Mouse (Mus musculus) ovary, postnatal 14 days (tissue): Measurements from ENCODE around the gene Samd4.

ENCODE experiments used
- DNase-seq: peaks from one replicate; pipeline ENCODE4 v3.0.0; 2022; ENCODE audit warnings: low spot score

Samd4 gene

GRCm38 (mm10) chr14:47074045-47074666 lies 191.5 kb downstream of the Samd4 start:
- no peak for DNase-seq

- DNase-seq, result no peak
These were observed 192.5 kb downstream of the Samd4 start for GRCm38 (mm10) chr14:47075010-47075677.

DNA sequence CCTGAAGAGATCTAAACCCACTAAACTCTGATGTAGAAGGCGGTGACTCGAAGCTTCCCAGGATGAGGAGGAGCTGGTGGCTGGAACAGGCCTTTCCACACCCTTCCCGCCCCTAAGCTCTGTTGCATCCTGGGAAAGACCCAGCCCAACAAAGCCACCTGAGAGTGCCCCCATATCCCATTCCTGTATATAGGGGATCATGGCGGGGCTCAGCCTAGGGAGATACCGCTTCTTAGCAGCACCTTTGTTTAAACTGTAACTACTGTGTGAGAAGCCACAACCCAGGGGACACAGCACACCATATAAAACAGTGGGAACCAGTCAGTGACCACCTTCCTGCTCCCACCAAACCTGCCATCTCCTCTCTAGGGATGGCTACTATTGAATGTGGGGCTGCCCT lies 193.2 kb downstream of the Samd4 start:
- no peak for DNase-seq

DNA sequence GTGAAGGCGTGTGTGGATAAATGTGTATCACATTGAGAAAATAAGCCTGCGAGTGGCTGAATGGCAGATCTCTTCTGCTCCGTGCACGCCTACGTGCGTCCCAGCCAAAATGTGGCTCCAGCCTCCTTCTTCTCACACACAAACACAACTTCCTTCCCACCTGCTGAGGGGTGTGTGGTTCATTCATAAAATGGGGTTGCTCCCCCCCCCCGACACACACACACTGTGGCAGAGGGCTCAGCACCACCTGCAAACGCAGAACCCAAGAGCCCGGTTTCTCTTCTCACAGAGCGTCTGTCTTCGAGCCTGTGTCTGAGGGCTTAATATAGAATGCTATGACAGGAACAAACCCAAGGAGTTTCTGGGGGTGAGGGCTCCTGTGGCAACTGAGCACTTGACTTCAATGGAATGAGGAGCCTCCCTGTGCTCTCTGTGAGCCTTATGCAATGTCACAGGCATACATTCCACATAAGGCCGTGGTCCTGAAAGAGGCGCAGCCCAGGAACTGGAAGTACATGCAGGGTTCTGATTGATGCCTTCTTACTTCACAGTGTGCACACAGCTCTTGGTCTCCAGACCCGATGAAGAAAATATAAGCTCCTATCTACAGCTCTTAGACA lies 194.4 kb downstream of the Samd4 start:
- no peak for DNase-seq

GRCm38 (mm10) chr14:47077576-47077970 lies 194.9 kb downstream of the Samd4 start:
- DNase-seq, result no peak

DNA sequence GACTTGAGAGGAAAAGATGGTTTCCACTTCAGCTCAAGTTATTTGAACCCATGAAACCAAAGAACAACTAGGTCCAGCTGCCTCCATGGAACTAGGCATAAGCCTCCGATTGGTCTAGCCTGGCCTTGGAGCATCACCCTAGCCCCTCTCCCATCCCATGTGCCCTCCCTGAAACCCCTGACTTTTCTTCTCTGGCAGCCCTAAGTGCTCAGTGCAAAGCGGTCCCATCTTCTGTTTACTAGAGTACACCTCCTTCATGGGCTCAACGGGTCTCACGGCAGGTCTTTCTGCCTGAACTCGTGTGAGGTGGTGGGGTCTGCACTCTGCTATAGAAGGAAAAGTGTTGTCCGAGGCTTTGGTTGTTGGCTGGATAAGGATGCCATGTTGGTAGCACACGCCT lies 197.3 kb downstream of the Samd4 start:
- DNase-seq, result no peak

DNA sequence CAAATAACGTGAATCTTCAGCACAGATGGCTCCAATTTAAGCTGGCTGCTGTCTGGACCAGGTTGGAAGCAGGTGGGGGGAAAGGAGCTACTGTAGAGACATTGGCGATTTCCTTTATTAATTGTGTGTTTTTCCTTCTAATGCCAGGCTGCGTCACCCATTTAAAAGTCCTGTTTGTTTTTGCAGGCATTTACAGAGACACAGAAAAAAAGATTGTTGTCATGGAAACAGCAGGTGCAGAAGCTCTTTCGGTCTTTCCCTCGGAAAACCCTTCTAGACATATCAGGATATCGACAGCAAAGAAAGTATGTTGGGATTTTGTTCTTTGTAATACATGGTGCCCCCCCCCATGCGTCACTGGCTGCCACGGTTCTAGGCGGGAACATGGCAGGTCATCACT lies 200.7 kb downstream of the Samd4 start:
- DNase-seq, result no peak

- DNase-seq, result no peak
These were observed 201.2 kb downstream of the Samd4 start for GRCm38 (mm10) chr14:47083838-47084237.

DNA sequence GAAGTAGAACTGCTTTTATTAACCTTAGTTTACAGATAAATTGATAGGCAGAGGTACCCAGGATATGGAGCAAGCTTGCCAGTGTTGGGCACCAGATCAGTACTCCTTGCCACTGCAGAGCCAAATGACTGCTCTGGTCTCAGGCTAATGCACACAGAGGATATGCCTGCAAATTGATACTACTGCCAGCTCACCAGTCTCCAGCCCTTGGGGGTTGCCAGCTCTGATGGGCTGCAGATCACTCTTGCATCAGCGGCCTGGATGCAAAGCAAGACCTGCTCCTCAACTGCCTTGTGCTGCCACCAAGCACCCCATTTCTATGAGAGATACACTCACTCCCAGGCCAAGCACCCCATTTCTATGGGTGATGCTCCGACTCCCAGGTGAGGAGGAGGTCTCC lies 202.0 kb downstream of the Samd4 start:
- DNase-seq, result no peak

GRCm38 (mm10) chr14:47086123-47086522 lies 203.5 kb downstream of the Samd4 start:
- DNase-seq, result no peak

DNA sequence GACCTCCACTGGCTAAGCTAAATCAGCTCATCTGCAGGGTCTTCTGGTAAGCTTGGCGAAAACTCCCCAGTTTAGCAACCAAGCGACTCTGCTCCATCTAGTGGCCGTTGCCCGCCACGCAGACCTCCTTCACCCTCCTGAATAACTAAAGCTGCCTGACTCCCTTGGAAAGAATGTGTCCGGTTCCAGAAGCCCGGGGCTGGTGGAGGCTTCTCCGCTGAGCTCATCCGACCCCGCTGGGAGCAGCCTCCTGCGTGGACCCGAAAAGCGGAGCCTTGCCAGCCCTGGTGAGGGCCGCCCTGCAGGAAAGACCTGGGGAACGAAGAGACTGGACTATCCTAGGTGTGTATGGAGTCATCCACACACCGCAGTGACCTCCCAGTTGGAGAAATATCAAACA lies 204.1 kb downstream of the Samd4 start:
- peak; percentile 36 for DNase-seq

DNA sequence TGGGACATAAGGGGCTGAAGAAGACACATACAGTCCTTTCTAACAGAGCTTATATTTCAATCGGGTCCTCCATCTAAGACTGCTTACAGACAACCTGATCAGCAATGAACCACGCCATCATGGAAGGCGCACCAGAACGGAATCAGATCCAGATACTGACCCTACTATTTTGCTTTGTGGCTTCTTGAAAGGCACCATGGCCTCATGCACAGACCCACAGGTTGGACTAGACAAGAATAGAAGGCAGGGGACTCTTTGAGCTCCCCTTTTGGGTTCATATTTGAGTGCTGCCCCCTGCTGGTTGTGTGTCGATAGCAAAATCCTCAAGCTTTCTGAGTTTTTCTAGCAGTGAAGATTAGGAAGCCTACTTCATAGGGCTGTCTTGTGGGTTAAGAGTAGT lies 204.5 kb downstream of the Samd4 start:
- DNase-seq, result peak; percentile 75

DNA sequence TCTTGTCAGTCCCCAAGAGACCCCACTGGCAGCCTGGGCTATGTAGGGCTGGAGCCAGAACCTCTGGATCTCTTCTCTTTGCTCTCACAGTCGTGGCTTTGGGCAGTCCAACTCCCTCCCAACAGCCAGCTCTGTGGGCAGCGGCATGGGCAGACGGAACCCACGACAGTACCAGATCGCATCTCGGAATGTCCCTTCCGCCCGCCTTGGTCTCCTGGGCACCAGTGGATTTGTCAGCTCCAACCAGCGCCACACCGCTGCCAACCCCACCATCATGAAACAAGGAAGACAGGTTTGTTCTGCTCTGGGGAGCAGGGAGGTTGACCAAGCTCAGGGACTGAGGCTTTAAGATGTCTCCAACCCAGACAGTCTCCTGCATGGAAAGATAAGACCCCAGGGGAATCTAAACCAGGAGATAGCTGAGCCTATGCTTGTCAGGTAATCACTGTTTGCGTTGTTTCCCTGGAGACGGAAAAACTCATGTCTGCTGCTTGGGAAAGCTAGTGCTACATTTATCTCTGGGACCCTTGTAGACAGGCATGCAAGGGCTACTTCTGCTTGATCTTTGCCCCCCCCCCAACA lies 205.1 kb downstream of the Samd4 start:
- no peak for DNase-seq

DNA sequence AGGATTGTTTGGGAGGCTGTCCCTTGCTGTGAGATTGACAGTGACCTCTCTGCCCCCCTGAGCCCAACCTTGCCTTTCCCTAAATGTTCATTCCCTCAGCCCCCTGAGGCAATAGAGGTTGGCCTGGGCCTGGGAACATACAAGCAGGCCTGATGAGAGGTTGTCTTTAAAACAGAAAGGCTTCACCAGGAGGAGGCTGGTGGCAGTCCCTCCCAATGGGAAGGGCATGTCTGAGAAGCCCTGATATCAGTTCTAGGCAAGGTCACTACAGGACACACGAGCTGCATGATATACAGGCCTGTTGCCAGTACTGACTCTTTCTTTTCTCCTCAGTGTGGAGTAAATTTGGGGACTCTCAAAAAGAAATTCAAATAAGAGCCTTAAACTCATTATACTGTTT lies 205.7 kb downstream of the Samd4 start:
- no peak for DNase-seq

DNA sequence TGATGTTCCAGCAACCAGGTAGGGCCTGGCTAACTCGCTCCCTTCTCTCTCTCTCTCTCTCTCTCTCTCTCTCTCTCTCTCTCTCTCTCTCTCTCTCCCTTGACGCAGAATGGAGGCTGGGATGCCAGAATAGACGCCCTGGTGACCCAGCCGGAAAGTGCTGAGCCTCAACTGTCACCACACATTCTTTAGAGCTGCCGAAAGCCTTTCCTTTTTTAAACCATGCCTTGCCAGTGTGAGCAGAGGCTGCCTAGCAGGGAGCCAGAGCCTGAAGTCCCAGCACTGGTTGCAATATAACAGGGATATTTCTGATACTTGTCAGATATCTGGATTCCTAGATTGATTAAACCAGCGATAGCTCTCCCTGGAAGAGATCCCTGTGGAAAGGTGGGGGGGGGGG lies 206.5 kb downstream of the Samd4 start:
- no peak for DNase-seq

DNA sequence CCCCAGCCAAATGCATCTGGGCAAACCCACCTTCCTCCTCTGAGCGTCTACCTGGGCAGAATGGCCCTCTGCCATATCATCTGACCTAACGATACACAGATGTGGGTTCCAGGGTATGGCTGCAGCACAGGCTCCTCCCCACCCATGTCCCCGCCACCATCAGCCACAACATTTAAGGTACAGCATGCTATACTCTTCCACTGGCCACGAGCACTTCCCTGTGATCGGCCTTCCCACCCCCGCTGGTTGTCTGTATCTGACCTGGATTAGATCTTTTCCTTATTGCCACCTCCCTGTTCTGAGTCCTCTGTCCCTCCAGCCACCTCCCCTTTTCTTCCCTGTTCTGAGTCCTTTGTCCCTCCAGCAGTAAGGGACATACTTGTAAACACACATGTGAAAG lies 209.3 kb downstream of the Samd4 start:
- no peak for DNase-seq

- no peak for DNase-seq
These were observed 210.7 kb downstream of the Samd4 start for GRCm38 (mm10) chr14:47093355-47093792.

DNA sequence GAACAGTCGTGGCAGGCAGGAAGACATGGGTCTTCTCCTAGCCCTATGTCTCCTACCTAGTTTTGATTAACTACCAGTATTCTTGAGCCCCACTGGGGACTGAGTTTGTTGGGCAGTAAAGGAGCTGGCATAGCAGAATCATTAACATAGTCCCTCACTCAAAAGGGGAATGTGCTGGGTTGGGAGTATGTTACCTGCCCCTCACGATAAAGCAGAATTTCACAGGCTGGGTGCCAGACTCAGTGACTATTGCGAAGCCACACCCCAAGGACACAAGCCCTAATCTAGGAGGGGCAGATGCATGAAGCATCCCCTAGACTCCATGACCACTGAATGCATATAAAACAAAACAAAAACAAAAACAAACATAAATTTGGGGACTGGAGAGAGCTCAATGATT lies 212.4 kb downstream of the Samd4 start:
- no peak for DNase-seq

DNA sequence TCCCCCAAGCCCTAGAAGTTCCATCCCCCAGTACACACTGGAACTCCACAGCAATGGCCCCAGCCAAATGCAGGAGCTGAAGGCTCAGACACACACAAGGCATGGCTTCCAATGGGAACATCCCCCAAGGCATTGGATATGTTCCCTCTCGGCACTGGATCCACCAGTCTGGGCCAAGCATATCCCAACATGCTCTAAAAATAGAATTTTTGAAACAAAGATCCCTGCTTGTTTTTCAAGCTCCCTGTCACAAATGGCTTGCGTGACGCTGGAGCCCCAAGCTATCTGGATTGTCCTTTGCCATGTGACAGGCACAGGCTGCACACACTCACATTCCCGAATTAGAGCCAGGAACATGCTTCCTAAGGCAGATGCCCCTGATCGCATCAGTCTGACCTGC lies 213.7 kb downstream of the Samd4 start:
- no peak for DNase-seq

DNA sequence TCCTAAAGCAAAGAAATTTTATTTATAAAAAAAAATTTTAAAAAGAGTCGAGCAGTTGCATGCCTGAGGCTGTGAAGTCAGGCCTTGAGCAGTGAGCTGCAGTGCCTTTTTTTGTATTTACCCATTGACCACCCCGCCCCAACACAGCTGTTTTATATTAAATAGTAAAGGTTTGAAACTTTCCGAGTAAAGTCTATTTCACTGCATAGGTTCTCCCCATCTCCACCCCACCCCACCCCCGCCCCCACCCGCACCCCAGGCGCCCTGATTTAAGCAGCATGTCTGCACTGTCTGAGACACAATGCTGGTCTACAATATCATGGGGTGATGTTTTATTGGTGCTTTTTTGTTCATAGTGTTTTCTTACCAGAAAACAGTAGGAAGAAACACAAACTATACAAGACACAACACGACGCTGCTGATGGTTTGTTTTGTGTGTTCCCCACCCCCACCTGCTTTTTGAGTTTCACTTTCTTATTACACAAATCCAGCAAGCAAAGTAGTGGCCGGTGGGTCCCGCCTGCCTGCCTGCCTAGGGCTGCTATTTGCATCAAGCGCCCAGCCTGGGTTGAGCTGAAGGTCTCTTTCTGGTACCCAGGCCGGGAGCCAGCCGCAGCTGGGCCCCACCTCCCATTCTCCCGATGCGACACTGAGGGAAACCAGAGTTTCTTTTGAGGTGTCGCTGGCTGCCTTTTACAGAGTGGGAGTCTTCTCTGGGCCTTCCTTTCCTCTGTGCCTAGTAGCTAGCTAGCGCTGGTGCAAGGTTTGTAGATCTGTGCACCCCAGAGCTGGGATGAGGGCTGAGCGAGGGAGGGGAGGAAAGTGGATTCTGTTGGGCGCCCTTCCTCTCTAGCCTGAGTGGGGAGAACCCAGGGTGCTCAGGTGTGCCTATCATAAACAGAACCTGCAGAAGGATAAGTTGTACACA lies 221.9 kb downstream of the Samd4 start:
- no peak for DNase-seq

GRCm38 (mm10) chr14:47105174-47105557 lies 222.5 kb downstream of the Samd4 start:
- no peak for DNase-seq

GRCm38 (mm10) chr14:47105755-47106154 lies 223.1 kb downstream of the Samd4 start:
- DNase-seq, result no peak
